10 mouse cellular contexts compared by ENCODE assay signal in genomic region chr10:39552351-39552814, GRCm38 (mm10).
DNase-seq lines count a peak whose midpoint lies in the region; TF ChIP-seq lines count a peak whose summit lies in the region.
"Had no signal": no experiment of that assay in that cellular context is flagged by ENCODE, and none has a peak within 500 bp of the region (broad histone marks: within the 10 kb centered on the region; RNA-seq: fewer than 3 reads in every experiment).

No protein-coding gene starts in this region.

- 16% methylated on average over 6 of the region's 6 CpGs for WGBS in heart, embryonic 10.5 days
- 81% methylated on average over 6 of the region's 6 CpGs for WGBS in thymus, adult 2 months
- 11% methylated on average over 6 of the region's 6 CpGs for WGBS in midbrain, embryonic 10.5 days

- H3K36me3 ChIP-seq in heart, embryonic 10.5 days = 0 out of 2 replicates have a peak, but pooled peaks cover 9% of the 10 kb centered on the region
- peaks cover 10% of the 10 kb centered on the region for H3K36me3 ChIP-seq in thymus, adult 2 months (ENCODE audit: control insufficient read depth, insufficient read depth, low read length)
- H3K36me3 ChIP-seq in midbrain, embryonic 10.5 days = peaks cover 5% of the 10 kb centered on the region; the same call in 1 of the 2 replicates

- DNase-seq in heart, embryonic 10.5 days (ENCODE audit: low spot score) = no peak
- no peak for DNase-seq in heart, adult 11 months
- DNase-seq in thymus, postnatal 14 days = peak; percentile 18
- no peak for DNase-seq in thymus, adult 2 months
- DNase-seq in midbrain, embryonic 10.5 days (ENCODE audit: low spot score) = peak; percentile 47
- no peak for DNase-seq in spleen, postnatal 14 days (ENCODE audit: low spot score in 2 of 2)
- no peak for DNase-seq in left cerebral cortex, adult 11 months (ENCODE audit: low spot score)
- DNase-seq in layer of hippocampus, adult 18-20 months (ENCODE audit: low spot score in 2 of 2) = no peak
- DNase-seq: B cell, adult 2 months; cerebellum, adult 9-11 months had no signal

- no peak for TF ChIP-seq POLR2A in thymus, adult 2 months (IDR thresholded peaks at IDR 0.05; ENCODE audit: control insufficient read depth, extremely low read depth, insufficient read depth, low read length, poor library complexity)

- TF ChIP-seq CTCF in thymus, adult 2 months (IDR thresholded peaks at IDR 0.05; ENCODE audit: borderline replicate concordance, control insufficient read depth, extremely low read depth, insufficient read depth, low read length, poor library complexity) = no peak

- H3K27ac ChIP-seq in heart, embryonic 10.5 days = peak overlapping the region; percentile 81
- H3K27ac ChIP-seq in thymus, adult 2 months (ENCODE audit: control insufficient read depth, insufficient read depth, low read length) = no peak overlapping the region
- H3K27ac ChIP-seq in midbrain, embryonic 10.5 days (replicated peaks) = peak overlapping the region; percentile 84

- H3K4me1 ChIP-seq in heart, embryonic 10.5 days = peaks cover 66% of the 10 kb centered on the region
- no peaks in the 10 kb centered on the region for H3K4me1 ChIP-seq in thymus, adult 2 months (replicated peaks; ENCODE audit: control insufficient read depth, insufficient read depth, low read length)
- peaks cover 76% of the 10 kb centered on the region for H3K4me1 ChIP-seq in midbrain, embryonic 10.5 days

- no peak overlapping the region for H3K4me3 ChIP-seq in heart, embryonic 10.5 days
- H3K4me3 ChIP-seq in thymus, adult 2 months (ENCODE audit: control insufficient read depth, insufficient read depth, low read length) = no peak overlapping the region
- no peak overlapping the region for H3K4me3 ChIP-seq in midbrain, embryonic 10.5 days

- H3K27me3 ChIP-seq in heart, embryonic 10.5 days (ENCODE audit: insufficient read depth, poor library complexity, severe bottlenecking) = no peaks in the 10 kb centered on the region
- no peaks in the 10 kb centered on the region for H3K27me3 ChIP-seq in thymus, adult 2 months (ENCODE audit: control insufficient read depth, insufficient read depth, low read length)
- no peaks in the 10 kb centered on the region for H3K27me3 ChIP-seq in midbrain, embryonic 10.5 days (ENCODE audit: low read depth, poor library complexity, severe bottlenecking)

- no peaks in the 10 kb centered on the region for H3K9me3 ChIP-seq in heart, embryonic 10.5 days
- no peaks in the 10 kb centered on the region for H3K9me3 ChIP-seq in midbrain, embryonic 10.5 days (replicated peaks)

Comparison
In these comparisons a context has a peak if more than half of its experiments do, and no peak if none do; other contexts are left out.
1. DNase-seq: peak in thymus, postnatal 14 days (single experiment) and midbrain, embryonic 10.5 days (single experiment); none in heart, embryonic 10.5 days (single experiment), heart, adult 11 months (single experiment), thymus, adult 2 months (single experiment), spleen, postnatal 14 days (0 of 2), left cerebral cortex, adult 11 months (single experiment) and layer of hippocampus, adult 18-20 months (0 of 2).